Mouse (Mus musculus): ENCODE results near the gene Slc17a7. TPM values are rescaled to one million over a fixed set of nuclear protein-coding genes. Genes with fewer than 3 reads are reported as not detected.

Gene Slc17a7
- polyA plus RNA-seq, 1 experiment: 1.6 TPM

DNA sequence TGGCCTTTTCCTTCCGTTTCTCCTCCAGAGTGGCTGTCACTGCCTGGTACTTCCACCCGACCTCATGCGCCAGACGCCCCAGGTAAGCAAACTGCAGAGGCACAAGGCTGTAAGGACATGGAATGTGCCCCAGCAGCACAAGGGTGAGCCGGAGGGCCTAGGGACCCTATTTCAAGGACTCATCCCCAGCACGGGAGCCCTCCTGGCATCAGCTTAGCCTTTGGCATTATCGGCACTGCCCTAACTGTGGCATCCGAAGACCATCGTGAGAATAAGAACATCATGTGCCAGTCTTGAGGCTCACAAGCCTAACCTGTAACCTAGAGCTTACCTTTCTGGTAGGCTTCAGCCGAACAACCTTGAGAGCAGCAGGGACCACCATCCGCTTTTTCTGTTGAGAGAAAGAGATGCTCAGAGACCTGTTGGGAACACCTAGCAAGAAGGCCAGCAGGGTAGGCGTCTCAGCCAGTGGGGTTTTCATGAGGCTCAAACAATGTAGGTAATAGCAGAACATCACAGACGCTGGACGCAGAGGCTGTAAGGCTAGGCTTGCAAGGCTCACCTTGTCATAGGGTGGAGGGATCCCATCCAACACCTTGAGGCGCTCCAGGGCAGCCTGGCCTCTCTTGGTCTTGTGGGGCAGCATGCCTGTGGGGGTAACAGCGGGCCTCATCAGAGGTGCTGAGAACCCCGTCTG is 37.5 kb upstream of the Slc17a7 start:
- Histone ChIP-seq H3K9me3 (replicated peaks; ENCODE audit: control insufficient read depth, insufficient read depth, low read length, poor library complexity, severe bottlenecking) (no peaks in the 10 kb centered on the region), H3K36me3 (ENCODE audit: control insufficient read depth, insufficient read depth, low read length, poor library complexity, severe bottlenecking) (peaks cover 55% of the 10 kb centered on the region), H3K27me3 (ENCODE audit: control insufficient read depth, insufficient read depth, low read length, poor library complexity, severe bottlenecking) (no peaks in the 10 kb centered on the region), H3K9ac (ENCODE audit: low read depth, poor library complexity, severe bottlenecking) (peak overlapping the region; percentile 99), H3K4me3 (ENCODE audit: low read depth, low read length) (peak overlapping the region; percentile 96), H3K27ac (ENCODE audit: insufficient read depth, low read length) (peak overlapping the region; percentile 96), H3K4me1 (ENCODE audit: control insufficient read depth, insufficient read depth, low read length) (peaks cover 2% of the 10 kb centered on the region)
- TF ChIP-seq CTCF (IDR thresholded peaks at IDR 0.05; ENCODE audit: low read depth, low read length) (no peak), EP300 (IDR thresholded peaks at IDR 0.05; ENCODE audit: insufficient read depth, low read depth, low read length) (no peak), POLR2A (IDR thresholded peaks at IDR 0.05; ENCODE audit: insufficient read depth, low read length) (no peak)

DNA sequence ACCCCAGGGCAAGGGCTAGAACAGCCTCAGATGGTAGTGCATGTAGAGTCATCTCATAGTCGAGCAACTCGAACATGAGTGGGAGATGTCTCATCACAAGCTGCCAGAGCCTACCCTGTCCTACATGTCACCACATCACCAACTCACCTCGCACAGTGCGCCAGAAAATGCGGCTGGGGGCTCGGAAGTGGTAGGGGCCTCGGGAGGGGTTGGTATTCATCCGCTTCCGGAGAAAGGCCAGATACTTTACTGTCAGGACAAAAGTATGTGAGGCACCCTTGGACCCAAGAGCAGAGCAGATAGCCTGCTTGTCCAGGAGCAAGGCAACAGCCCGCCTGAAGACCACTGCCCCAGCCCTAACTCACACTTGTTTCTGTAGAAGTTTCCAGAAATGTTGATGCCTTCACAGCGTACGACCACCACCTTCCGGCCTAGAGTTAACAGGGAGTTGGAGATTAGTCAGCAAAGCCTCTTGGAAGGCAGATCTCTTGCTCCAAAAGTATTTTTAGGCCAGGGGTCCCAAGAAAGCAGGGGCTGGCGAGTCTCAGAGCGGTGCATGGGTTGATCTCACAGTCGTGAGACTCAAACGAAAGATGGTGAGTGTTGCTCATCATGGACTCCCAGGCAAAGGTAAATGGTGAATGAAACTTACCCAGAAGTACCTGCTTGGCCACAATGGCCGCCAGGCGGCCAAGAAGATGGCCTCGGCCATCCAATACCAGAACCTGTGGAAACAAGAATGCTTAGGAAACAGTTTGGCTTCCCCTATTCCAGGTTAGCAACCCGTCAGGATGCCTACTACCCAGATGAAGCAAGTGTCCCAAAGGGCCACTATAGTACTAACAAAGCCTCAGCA is 36.7 kb upstream of the Slc17a7 start:
- no peaks in the 10 kb centered on the region for H3K4me1 ChIP-seq (ENCODE audit: control insufficient read depth, insufficient read depth, low read length)
- TF ChIP-seq POLR2A (IDR thresholded peaks at IDR 0.05; ENCODE audit: insufficient read depth, low read length) (no peak), CTCF (IDR thresholded peaks at IDR 0.05; ENCODE audit: low read depth, low read length) (no peak), EP300 (IDR thresholded peaks at IDR 0.05; ENCODE audit: insufficient read depth, low read depth, low read length) (no peak)

DNA sequence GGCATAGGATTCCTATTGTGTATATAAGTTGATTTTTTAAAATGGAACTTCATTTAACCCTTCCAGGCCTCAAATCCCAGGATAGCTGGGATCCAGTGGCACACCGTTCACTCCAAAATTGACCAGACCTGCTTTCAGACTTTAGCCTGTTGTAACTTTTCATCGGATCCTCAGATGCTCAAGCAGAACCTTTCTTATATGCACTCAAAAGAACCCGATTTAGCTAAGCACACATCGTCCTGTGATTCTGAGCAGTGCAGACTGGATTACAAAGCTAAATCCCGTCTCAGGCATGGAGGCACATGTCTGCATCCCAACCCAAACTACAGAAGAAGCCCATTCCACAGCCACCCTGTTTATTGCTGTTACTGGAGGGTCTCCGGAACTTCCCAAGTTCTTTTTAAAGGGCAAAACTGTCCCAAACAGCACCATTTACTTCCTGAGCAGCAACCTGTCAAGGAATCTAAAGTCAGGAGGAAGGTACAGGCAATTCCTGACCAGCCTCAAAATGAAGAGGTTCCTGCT is 36.0 kb upstream of the Slc17a7 start:
- Histone ChIP-seq H3K4me1 (ENCODE audit: control insufficient read depth, insufficient read depth, low read length) (no peaks in the 10 kb centered on the region), H3K9me3 (replicated peaks; ENCODE audit: control insufficient read depth, insufficient read depth, low read length, poor library complexity, severe bottlenecking) (no peaks in the 10 kb centered on the region), H3K27me3 (ENCODE audit: control insufficient read depth, insufficient read depth, low read length, poor library complexity, severe bottlenecking) (no peaks in the 10 kb centered on the region), H3K27ac (ENCODE audit: insufficient read depth, low read length) (peak overlapping the region; percentile 96), H3K36me3 (ENCODE audit: control insufficient read depth, insufficient read depth, low read length, poor library complexity, severe bottlenecking) (peaks cover 40% of the 10 kb centered on the region), H3K4me3 (ENCODE audit: low read depth, low read length) (peak overlapping the region; percentile 96), H3K9ac (ENCODE audit: low read depth, poor library complexity, severe bottlenecking) (peak overlapping the region; percentile 99)
- TF ChIP-seq POLR2A (IDR thresholded peaks at IDR 0.05; ENCODE audit: insufficient read depth, low read length): no peak
- TF ChIP-seq CTCF (IDR thresholded peaks at IDR 0.05; ENCODE audit: low read depth, low read length): no peak
- TF ChIP-seq EP300 (IDR thresholded peaks at IDR 0.05; ENCODE audit: insufficient read depth, low read depth, low read length): no peak

More for the DNA sequence above, 36.7 kb upstream of the Slc17a7 start:
- peak overlapping the region; percentile 96 for H3K27ac ChIP-seq (ENCODE audit: insufficient read depth, low read length)
- H3K4me3 ChIP-seq (ENCODE audit: low read depth, low read length): peak overlapping the region; percentile 96
- H3K9ac ChIP-seq (ENCODE audit: low read depth, poor library complexity, severe bottlenecking): peak overlapping the region; percentile 99
- H3K27me3 ChIP-seq (ENCODE audit: control insufficient read depth, insufficient read depth, low read length, poor library complexity, severe bottlenecking): no peaks in the 10 kb centered on the region
- peaks cover 47% of the 10 kb centered on the region for H3K36me3 ChIP-seq (ENCODE audit: control insufficient read depth, insufficient read depth, low read length, poor library complexity, severe bottlenecking)
- no peaks in the 10 kb centered on the region for H3K9me3 ChIP-seq (replicated peaks; ENCODE audit: control insufficient read depth, insufficient read depth, low read length, poor library complexity, severe bottlenecking)

DNA sequence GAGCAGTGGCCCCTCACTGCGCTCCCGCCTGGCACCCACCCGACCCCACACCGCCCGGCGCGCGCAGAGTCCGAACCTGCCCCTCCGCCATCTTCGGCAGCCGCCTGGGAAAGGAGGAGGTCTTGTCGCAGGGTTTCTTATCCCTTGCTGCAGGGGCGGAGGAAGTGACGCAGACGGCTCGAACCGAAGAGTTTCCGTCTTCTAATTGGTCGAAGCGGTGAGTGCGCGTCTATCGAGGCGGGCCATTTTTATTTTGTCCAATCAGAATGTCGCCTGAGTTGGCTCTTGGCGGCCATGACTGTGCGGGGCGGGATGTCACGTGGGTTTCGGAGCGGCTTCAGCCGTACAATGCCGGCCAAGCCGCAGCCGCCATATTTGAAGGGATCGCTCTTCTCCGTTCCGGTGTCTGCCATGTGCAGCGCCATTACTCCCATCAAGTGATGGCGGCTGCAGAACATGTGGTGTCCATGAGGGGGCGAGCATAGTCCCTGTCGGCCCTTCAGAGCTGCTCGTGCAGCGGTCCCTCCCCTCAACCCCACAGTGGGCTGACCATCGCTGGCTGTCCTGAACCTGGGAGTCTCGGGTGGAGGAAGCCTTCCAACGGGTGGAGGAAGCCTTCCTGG is 35.0 kb upstream of the Slc17a7 start, which contains the start of gene Rpl13a:
Rpl13a (minus strand) TSS at position 138 of the 623 bp plus-strand sequence.
- peak; percentile 42 for TF ChIP-seq CTCF (IDR thresholded peaks at IDR 0.05; ENCODE audit: low read depth, low read length)
- peak; percentile 77; the same call in 1 of the 2 replicates for TF ChIP-seq EP300 (IDR thresholded peaks at IDR 0.05; ENCODE audit: insufficient read depth, low read depth, low read length)
- TF ChIP-seq POLR2A (IDR thresholded peaks at IDR 0.05; ENCODE audit: insufficient read depth, low read length): peak; percentile 64
- Histone ChIP-seq H3K27ac (ENCODE audit: insufficient read depth, low read length) (peak within 1 kb of the TSS; percentile 96), H3K9ac (ENCODE audit: low read depth, poor library complexity, severe bottlenecking) (peak within 1 kb of the TSS; percentile 99)

DNA sequence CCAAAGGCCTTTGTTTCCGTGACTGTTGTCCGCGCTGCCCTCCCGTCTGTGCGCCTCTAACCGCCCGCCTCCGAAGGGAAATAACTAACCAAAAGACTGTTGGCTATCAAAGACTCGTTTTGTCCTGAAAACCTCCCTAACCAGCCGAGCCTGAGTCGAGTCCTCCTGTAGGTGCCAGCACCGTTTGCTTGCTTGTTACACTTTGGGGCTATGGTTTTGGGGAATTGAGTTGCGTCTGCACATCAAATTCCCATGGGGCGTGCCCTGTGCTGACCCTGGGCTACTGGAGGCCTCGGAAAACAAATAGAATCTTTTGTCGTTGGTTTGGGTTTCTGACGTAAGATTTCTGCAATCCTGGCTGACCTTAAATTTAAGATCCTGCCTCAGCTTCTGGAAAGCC is 34.4 kb upstream of the Slc17a7 start:
- TF ChIP-seq POLR2A (IDR thresholded peaks at IDR 0.05; ENCODE audit: insufficient read depth, low read length): no peak
- TF ChIP-seq CTCF (IDR thresholded peaks at IDR 0.05; ENCODE audit: low read depth, low read length): no peak
- TF ChIP-seq EP300 (IDR thresholded peaks at IDR 0.05; ENCODE audit: insufficient read depth, low read depth, low read length): no peak
- H3K4me3 ChIP-seq (ENCODE audit: low read depth, low read length): peak overlapping the region; percentile 60
- H3K4me1 ChIP-seq (ENCODE audit: control insufficient read depth, insufficient read depth, low read length): no peaks in the 10 kb centered on the region
- no peaks in the 10 kb centered on the region for H3K27me3 ChIP-seq (ENCODE audit: control insufficient read depth, insufficient read depth, low read length, poor library complexity, severe bottlenecking)
- H3K9ac ChIP-seq (ENCODE audit: low read depth, poor library complexity, severe bottlenecking): peak overlapping the region; percentile 70
- peaks cover 32% of the 10 kb centered on the region for H3K36me3 ChIP-seq (ENCODE audit: control insufficient read depth, insufficient read depth, low read length, poor library complexity, severe bottlenecking)
- H3K27ac ChIP-seq (ENCODE audit: insufficient read depth, low read length): peak overlapping the region; percentile 48
- H3K9me3 ChIP-seq (replicated peaks; ENCODE audit: control insufficient read depth, insufficient read depth, low read length, poor library complexity, severe bottlenecking): no peaks in the 10 kb centered on the region

More for the DNA sequence above, 35.0 kb upstream of the Slc17a7 start, which contains the start of gene Rpl13a:
- no peaks in the 10 kb centered on the region for H3K4me1 ChIP-seq (ENCODE audit: control insufficient read depth, insufficient read depth, low read length)
- no peaks in the 10 kb centered on the region for H3K27me3 ChIP-seq (ENCODE audit: control insufficient read depth, insufficient read depth, low read length, poor library complexity, severe bottlenecking)
- peaks cover 32% of the 10 kb centered on the region for H3K36me3 ChIP-seq (ENCODE audit: control insufficient read depth, insufficient read depth, low read length, poor library complexity, severe bottlenecking)
- H3K9me3 ChIP-seq (replicated peaks; ENCODE audit: control insufficient read depth, insufficient read depth, low read length, poor library complexity, severe bottlenecking): no peaks in the 10 kb centered on the region
- H3K4me3 ChIP-seq (ENCODE audit: low read depth, low read length): peak within 1 kb of the TSS; percentile 96
